Mouse (Mus musculus) liver, adult 2 months (tissue): ENCODE results near the gene Pik3ca.

Source experiments
- CTCF ChIP-seq: fragments of 200-500 bp; IDR thresholded peaks from 2 replicates; pipeline ENCODE4 v1.5.1; 2011; ENCODE audit warnings: low read depth, low read length, control low read depth
- POLR2A ChIP-seq: fragments of 200-500 bp; IDR thresholded peaks from 2 replicates; pipeline ENCODE4 v1.6.1; 2011; ENCODE audit warnings: low read length, control low read depth; ENCODE audit not compliant: insufficient read depth; ENCODE audit errors: extremely low read depth

DNA sequence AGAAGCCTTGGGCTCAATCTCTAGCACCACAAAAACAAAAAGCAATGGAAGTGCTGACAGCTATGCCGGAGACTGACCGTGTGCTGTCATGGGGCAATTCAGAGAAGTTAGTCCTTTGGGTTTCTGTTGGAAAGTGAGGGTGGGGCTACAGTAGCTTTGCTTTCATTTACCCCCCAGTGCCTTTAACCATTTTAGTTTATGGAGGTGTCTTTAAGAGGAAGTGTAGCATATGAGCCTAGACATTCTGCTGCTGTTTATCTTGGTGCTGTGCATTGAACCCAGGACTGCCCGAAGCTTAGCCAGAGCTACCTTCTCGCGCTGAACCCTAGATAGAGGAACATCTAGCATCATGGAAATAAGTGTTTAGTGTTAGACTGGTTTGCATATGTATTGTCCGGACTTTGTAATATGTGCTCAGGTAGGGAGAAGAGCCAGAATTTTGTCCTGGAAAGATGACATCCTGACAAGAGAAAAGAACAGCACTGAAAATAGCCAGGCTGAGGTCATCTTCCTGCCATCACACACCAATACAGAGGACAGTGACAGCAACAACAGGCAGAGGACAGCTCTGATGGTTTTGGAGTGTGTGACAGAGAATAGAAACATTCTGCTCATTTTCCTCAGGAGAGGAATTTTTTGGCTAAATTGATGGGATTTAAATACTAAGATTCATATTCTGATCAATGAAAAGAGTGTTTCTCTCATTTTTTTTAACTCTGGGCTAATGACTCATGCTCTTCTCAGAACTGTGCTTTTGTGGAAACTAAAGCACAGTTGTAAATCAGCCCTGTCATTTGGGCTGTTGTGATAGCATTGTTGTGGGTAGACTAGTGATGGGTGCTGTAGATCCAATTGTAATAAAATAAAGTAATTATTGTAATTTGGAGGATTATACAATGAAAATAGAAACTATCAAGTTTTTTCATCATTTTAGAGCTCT, 23.9 kb downstream of the Pik3ca start:
- no peak for TF ChIP-seq POLR2A
- no peak for TF ChIP-seq CTCF
